Mouse (Mus musculus) forebrain, embryonic 14.5 days (tissue): Measurements from ENCODE around the gene Olfr633. TPM values are rescaled to one million over a fixed set of nuclear protein-coding genes. Genes with fewer than 3 reads are reported as not detected.

Source experiments
- ATAC-seq: fragments of 200-750 bp; cut with Nextera tagmentation; 2 replicates; pipeline ENCODE4 v1.8.0; 2017; ENCODE audit warnings: mild to moderate bottlenecking, moderate library complexity
- DNase-seq: peaks from one replicate; pipeline ENCODE4 v3.0.0-alpha.2; 2015; ENCODE audit warnings: low spot score
- H3K27ac ChIP-seq: fragments of 300-500 bp; sonication (generic); 2 replicates; pipeline ENCODE4 v1.5.1; 2014; ENCODE audit warnings: low read depth, mild to moderate bottlenecking, control low read depth, low read length, moderate library complexity
- H3K27me3 ChIP-seq: fragments of 300-500 bp; sonication (generic); replicated peaks from 2 replicates; pipeline ENCODE4 v1.6.1; 2014; ENCODE audit warnings: low read length, control low read depth, mixed read lengths; ENCODE audit not compliant: control insufficient read depth, insufficient read depth
- H3K36me3 ChIP-seq: fragments of 300-500 bp; sonication (generic); 2 replicates; pipeline ENCODE4 v1.6.1; 2014; ENCODE audit warnings: low read length, control low read depth; ENCODE audit not compliant: control insufficient read depth, insufficient read depth
- H3K4me1 ChIP-seq: fragments of 300-500 bp; sonication (generic); 2 replicates; pipeline ENCODE4 v1.6.1; 2014; ENCODE audit warnings: antibody characterized with exemption, low read length, control low read depth; ENCODE audit not compliant: control insufficient read depth, insufficient read depth
- H3K4me2 ChIP-seq: fragments of 300-500 bp; sonication (generic); 2 replicates; pipeline ENCODE4 v1.6.1; 2014; ENCODE audit warnings: mild to moderate bottlenecking, control low read depth, low read length
- H3K4me3 ChIP-seq: fragments of 300-500 bp; sonication (generic); 2 replicates; pipeline ENCODE4 v1.5.1; 2014; ENCODE audit warnings: low read depth, low read length, control low read depth
- H3K9ac ChIP-seq: fragments of 300-500 bp; sonication (generic); 2 replicates; pipeline ENCODE4 v1.6.1; 2014; ENCODE audit warnings: mild to moderate bottlenecking, low read length, control low read depth, moderate library complexity
- H3K9me3 ChIP-seq: fragments of 300-500 bp; sonication (generic); replicated peaks from 2 replicates; pipeline ENCODE4 v1.6.1; 2016; ENCODE audit warnings: low read length, control low read depth, mixed read lengths; ENCODE audit not compliant: control insufficient read depth
- WGBS: fragments of 180-500 bp; shearing (Covaris S2); extraction: QIAGEN DNeasy Blood & Tissue Kit; methylation state at CpG from one replicate; pipeline ENCODE4 v1.1.7; 2014; 5-methylcytosine and 5-hydroxymethylcytosine counted together
- polyA plus RNA-seq: library from polyadenylated mRNA; unstranded; fragments of >200 nt; fragmentation: Nextera tagmentation; extraction: Ambion mirVana; gene quantifications from 2 replicates; pipeline ENCODE4 v1.2.1, GENCODE M21; 2014

The Olfr633 gene
- polyA plus RNA-seq, 1 experiment from 2014 or later, result not detected

- Histone ChIP-seq H3K4me1 (no peaks in the 10 kb centered on the region), H3K9ac (no peak within 1 kb of the TSS), H3K27me3 (no peaks in the 10 kb centered on the region), H3K36me3 (no peaks in the 10 kb centered on the region), H3K4me3 (no peak within 1 kb of the TSS), H3K4me2 (no peak within 1 kb of the TSS), H3K27ac (no peak within 1 kb of the TSS), H3K9me3 (no peaks in the 10 kb centered on the region)
- 76% methylated on average over 1 of the region's 1 CpGs for WGBS
- no peak for DNase-seq
- no peak for ATAC-seq
These were observed 26.6 kb downstream of the Olfr633 start, which contains the start of gene Olfr635 for GRCm38 (mm10) chr7:103970852-103971251. Gene Olfr635 (plus strand): TSS chr7:103971152.

GRCm38 (mm10) chr7:103971782-103972181 is 27.5 kb downstream of the Olfr633 start:
- no peaks in the 10 kb centered on the region for H3K9me3 ChIP-seq

GRCm38 (mm10) chr7:103998446-103998845 is 54.2 kb downstream of the Olfr633 start, which contains the start of gene Olfr638:
Gene Olfr638 (plus strand): TSS chr7:103998746.
- Histone ChIP-seq H3K27me3 (no peaks in the 10 kb centered on the region), H3K9me3 (no peaks in the 10 kb centered on the region), H3K9ac (no peak within 1 kb of the TSS), H3K36me3 (no peaks in the 10 kb centered on the region), H3K4me3 (no peak within 1 kb of the TSS), H3K4me1 (no peaks in the 10 kb centered on the region), H3K4me2 (no peak within 1 kb of the TSS), H3K27ac (no peak within 1 kb of the TSS)
- ATAC-seq (no peak), DNase-seq (no peak)

More at GRCm38 (mm10) chr7:103971782-103972181, 27.5 kb downstream of the Olfr633 start:
- no peak overlapping the region for H3K4me2 ChIP-seq
- H3K27ac ChIP-seq, result no peak overlapping the region
- DNase-seq (no peak), ATAC-seq (no peak)
- H3K4me1 ChIP-seq, result no peaks in the 10 kb centered on the region
- WGBS, result 74% methylated on average over 1 of the region's 1 CpGs
- no peaks in the 10 kb centered on the region for H3K36me3 ChIP-seq
- H3K9ac ChIP-seq, result no peak overlapping the region
- H3K4me3 ChIP-seq, result no peak overlapping the region
- H3K27me3 ChIP-seq, result no peaks in the 10 kb centered on the region

Other genes with a start within 250 kb of the Olfr633 start
- gene Olfr243, start 229.8 kb upstream of the Olfr633 start, polyA plus RNA-seq, result not detected in 2 replicates
- not detected in 2 replicates for gene Olfr628, start 214.1 kb upstream of the Olfr633 start, polyA plus RNA-seq
- not detected in 2 replicates for gene Olfr629, start 199.5 kb upstream of the Olfr633 start, polyA plus RNA-seq
- not detected in 2 replicates for gene Olfr630, start 187.1 kb upstream of the Olfr633 start, polyA plus RNA-seq
- gene Olfr69, start 172.8 kb upstream of the Olfr633 start, polyA plus RNA-seq, result not detected in 2 replicates
- not detected in 2 replicates for gene Olfr68, start 164.7 kb upstream of the Olfr633 start, polyA plus RNA-seq
- gene Olfr67, start 152.6 kb upstream of the Olfr633 start, polyA plus RNA-seq, result not detected in 2 replicates
- gene Hbb-bt, start 130.4 kb upstream of the Olfr633 start, polyA plus RNA-seq, result 1,580 and 1,724 TPM in 2 replicates
- 3,810 and 4,891 TPM in 2 replicates for gene Hbb-bs, start 116.3 kb upstream of the Olfr633 start, polyA plus RNA-seq
- not detected in 2 replicates for gene Hbb-bh2, start 103.9 kb upstream of the Olfr633 start, polyA plus RNA-seq
- gene Hbb-bh1, start 101.3 kb upstream of the Olfr633 start, polyA plus RNA-seq, result 0.90 and 2.5 TPM in 2 replicates
- gene Hbb-y, start 91.2 kb upstream of the Olfr633 start, polyA plus RNA-seq, result 152 and 669 TPM in 2 replicates
- gene Olfr66, start 58.2 kb upstream of the Olfr633 start, polyA plus RNA-seq, result not detected in 2 replicates
- gene Olfr64, start 50.0 kb upstream of the Olfr633 start, polyA plus RNA-seq, result not detected in 2 replicates
- gene Olfr65, start 41.0 kb upstream of the Olfr633 start, polyA plus RNA-seq, result not detected in 2 replicates
- gene Olfr631, start 15.6 kb upstream of the Olfr633 start, polyA plus RNA-seq, result not detected in 2 replicates
- gene Olfr632, start 10.1 kb upstream of the Olfr633 start, polyA plus RNA-seq, result not detected in 2 replicates
- gene Olfr635, start 26.7 kb downstream of the Olfr633 start, polyA plus RNA-seq, result not detected in 2 replicates
- gene Olfr638, start 54.3 kb downstream of the Olfr633 start, polyA plus RNA-seq, result not detected in 2 replicates
- not detected in 2 replicates for gene Olfr639, start 72.9 kb downstream of the Olfr633 start, polyA plus RNA-seq
- gene Olfr640, start 81.1 kb downstream of the Olfr633 start, polyA plus RNA-seq, result not detected in 2 replicates
- gene Olfr641, start 91.0 kb downstream of the Olfr633 start, polyA plus RNA-seq, result not detected in 2 replicates
- not detected in 2 replicates for gene Olfr642, start 108.2 kb downstream of the Olfr633 start, polyA plus RNA-seq
- not detected in 2 replicates for gene 4930516K23Rik, start 117.0 kb downstream of the Olfr633 start, polyA plus RNA-seq
- not detected in 2 replicates for gene Olfr644, start 127.4 kb downstream of the Olfr633 start, polyA plus RNA-seq
- gene Olfr645, start 141.0 kb downstream of the Olfr633 start, polyA plus RNA-seq, result not detected in 2 replicates
- not detected in 2 replicates for gene Olfr646, start 160.4 kb downstream of the Olfr633 start, polyA plus RNA-seq
- gene Ubqln5, start 185.4 kb downstream of the Olfr633 start, polyA plus RNA-seq, result not detected in 2 replicates
- gene Olfr643, start 193.0 kb downstream of the Olfr633 start, polyA plus RNA-seq, result not detected in 2 replicates
- not detected in 2 replicates for gene Ubqln3, start 198.8 kb downstream of the Olfr633 start, polyA plus RNA-seq
- gene Ubqlnl, start 206.1 kb downstream of the Olfr633 start, polyA plus RNA-seq, result not detected in 2 replicates
- not detected in 2 replicates for gene Olfm5, start 220.4 kb downstream of the Olfr633 start, polyA plus RNA-seq
- 0.27 and 0.33 TPM in 2 replicates for gene Olfr648, start 239.0 kb downstream of the Olfr633 start, polyA plus RNA-seq